Mouse (Mus musculus) A20 (cell line): ENCODE results near the gene Prkn.

Source experiments
- DNase-seq: peaks from one replicate; pipeline ENCODE4 v3.0.0-alpha.2; 2011; ENCODE audit warnings: low read depth, low spot score

Gene Prkn

GRCm38 (mm10) chr17:11642328-11642727 is 802.1 kb downstream of the Prkn start:
- DNase-seq, result no peak

GRCm38 (mm10) chr17:11644016-11644415 is 803.8 kb downstream of the Prkn start:
- no peak for DNase-seq

- DNase-seq, result no peak
Observed at GRCm38 (mm10) chr17:11644873-11645464, 804.8 kb downstream of the Prkn start.

- no peak for DNase-seq
Observed at GRCm38 (mm10) chr17:11656397-11656796, 816.2 kb downstream of the Prkn start.

- no peak for DNase-seq
Observed at GRCm38 (mm10) chr17:11656878-11657277, 816.7 kb downstream of the Prkn start.

GRCm38 (mm10) chr17:11661898-11662297 is 821.7 kb downstream of the Prkn start:
- DNase-seq, result no peak

- no peak for DNase-seq
Observed at GRCm38 (mm10) chr17:11663437-11663836, 823.3 kb downstream of the Prkn start.

GRCm38 (mm10) chr17:11664610-11665345 is 824.6 kb downstream of the Prkn start:
- DNase-seq, result no peak

GRCm38 (mm10) chr17:11679716-11680115 is 839.5 kb downstream of the Prkn start:
- no peak for DNase-seq

GRCm38 (mm10) chr17:11680456-11680855 is 840.3 kb downstream of the Prkn start:
- no peak for DNase-seq

- DNase-seq, result no peak
Observed at GRCm38 (mm10) chr17:11681825-11682372, 841.7 kb downstream of the Prkn start.

- DNase-seq, result no peak
Observed at GRCm38 (mm10) chr17:11705005-11705404, 864.8 kb downstream of the Prkn start.

- DNase-seq, result no peak
Observed at GRCm38 (mm10) chr17:11705761-11706160, 865.6 kb downstream of the Prkn start.

- DNase-seq, result no peak
Observed at GRCm38 (mm10) chr17:11712066-11712465, 871.9 kb downstream of the Prkn start.

GRCm38 (mm10) chr17:11719801-11720200 is 879.6 kb downstream of the Prkn start:
- no peak for DNase-seq

GRCm38 (mm10) chr17:11721906-11722305 is 881.7 kb downstream of the Prkn start:
- DNase-seq, result no peak

- DNase-seq, result no peak
Observed at GRCm38 (mm10) chr17:11722478-11722877, 882.3 kb downstream of the Prkn start.

- no peak for DNase-seq
Observed at GRCm38 (mm10) chr17:11724135-11724534, 884.0 kb downstream of the Prkn start.

- DNase-seq, result no peak
Observed at GRCm38 (mm10) chr17:11727101-11727500, 886.9 kb downstream of the Prkn start.

- no peak for DNase-seq
Observed at GRCm38 (mm10) chr17:11728294-11728693, 888.1 kb downstream of the Prkn start.

- no peak for DNase-seq
Observed at GRCm38 (mm10) chr17:11730656-11731594, 890.7 kb downstream of the Prkn start.
